Mouse (Mus musculus) kidney, postnatal 10 days (tissue): ENCODE data around the gene Scap.
A peak's percentile ranks its signal among the peaks of the same experiment; 100 is the strongest.
"Not testable (repeated sequence)": the region's sequence is repeated elsewhere in the genome, so short reads cannot be mapped to it uniquely, and the experiment has no call there.

ENCODE experiments used
- DNase-seq: peaks from one replicate; pipeline ENCODE4 v3.0.0; 2021; ENCODE audit warnings: mixed read lengths

Gene Scap

GRCm38 (mm10) chr9:110333135-110333895 is at the start of gene Scap:
Gene Scap, plus strand, starts transcription at chr9:110333288.
- peak; percentile 98 for DNase-seq

- DNase-seq: no peak
Observed at GRCm38 (mm10) chr9:110284075-110284697, 48.9 kb upstream of the Scap start.

- no peak for DNase-seq
Observed at GRCm38 (mm10) chr9:110287321-110287924, 45.7 kb upstream of the Scap start.

GRCm38 (mm10) chr9:110293254-110293718 is 39.8 kb upstream of the Scap start:
- DNase-seq: no peak

DNA sequence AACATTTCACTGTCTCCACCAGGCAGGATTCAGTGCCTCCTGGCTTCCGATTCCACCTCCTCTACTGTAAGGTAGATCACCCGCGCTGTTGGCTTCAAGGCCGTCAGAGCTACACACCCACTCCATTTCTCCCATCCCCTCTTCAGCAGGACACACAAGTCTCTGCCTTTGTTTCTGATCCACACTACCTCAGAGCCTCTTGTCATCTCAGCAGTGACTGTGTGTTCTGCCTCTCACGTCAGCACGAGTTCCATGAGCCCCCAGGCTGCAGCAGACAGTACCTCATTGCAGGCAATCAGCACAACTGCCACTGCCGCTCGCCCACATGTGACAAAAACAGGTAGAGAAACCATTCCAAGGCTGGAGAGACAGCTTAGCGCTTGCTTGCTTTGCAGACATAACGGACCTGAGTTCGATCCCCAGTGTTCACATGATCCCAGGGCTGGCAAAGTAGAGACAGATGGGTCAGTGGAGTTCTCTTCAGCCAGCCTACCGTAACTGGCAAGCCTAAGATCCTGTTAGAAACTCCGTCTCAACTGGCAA is 39.1 kb upstream of the Scap start:
- no peak for DNase-seq

GRCm38 (mm10) chr9:110294786-110295185 is 38.3 kb upstream of the Scap start:
- DNase-seq: no peak

DNA sequence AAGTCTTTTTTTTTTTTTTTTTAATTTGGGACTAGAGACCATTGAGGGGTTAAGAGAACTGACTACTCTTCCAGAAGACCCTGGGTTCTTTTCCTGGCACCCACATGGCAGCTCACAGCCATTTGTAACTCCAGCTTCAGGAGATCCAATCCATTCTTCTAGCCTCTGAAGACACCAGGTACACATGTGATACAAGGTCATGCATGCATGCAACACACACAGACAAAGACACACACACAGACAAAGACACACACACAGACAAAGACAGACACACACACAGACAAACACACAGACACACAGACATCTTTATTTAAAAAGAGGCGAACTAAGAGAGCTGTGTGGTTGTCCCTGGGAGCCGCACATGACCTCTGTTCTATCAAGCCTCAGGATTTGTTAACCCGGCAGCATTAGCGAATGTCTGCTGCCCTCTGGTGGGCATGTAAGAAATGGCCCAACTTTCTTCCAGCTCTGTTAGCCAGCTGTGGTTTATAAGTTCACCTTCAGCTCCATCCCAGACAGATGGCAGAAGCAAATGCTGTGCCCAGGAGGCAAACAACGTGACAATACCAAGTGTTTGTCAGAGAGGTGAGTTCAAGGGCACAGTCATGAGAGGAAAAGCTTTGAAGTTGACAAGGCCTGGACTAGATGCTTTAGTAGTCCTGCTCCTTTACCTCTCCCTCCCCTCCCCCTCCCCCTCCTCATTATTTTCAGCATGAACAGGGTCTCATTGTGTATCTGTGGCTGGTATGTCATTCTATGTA is 36.0 kb upstream of the Scap start:
- DNase-seq: peak; percentile 90

GRCm38 (mm10) chr9:110304516-110304915 is 28.6 kb upstream of the Scap start:
- peak; percentile 36 for DNase-seq

- DNase-seq: peak; percentile 93
Observed at GRCm38 (mm10) chr9:110304969-110305651, 28.0 kb upstream of the Scap start, which contains the start of gene Elp6. Gene Elp6, plus strand, starts transcription at chr9:110305173.

GRCm38 (mm10) chr9:110306371-110306770 is 26.7 kb upstream of the Scap start:
- DNase-seq: no peak

DNA sequence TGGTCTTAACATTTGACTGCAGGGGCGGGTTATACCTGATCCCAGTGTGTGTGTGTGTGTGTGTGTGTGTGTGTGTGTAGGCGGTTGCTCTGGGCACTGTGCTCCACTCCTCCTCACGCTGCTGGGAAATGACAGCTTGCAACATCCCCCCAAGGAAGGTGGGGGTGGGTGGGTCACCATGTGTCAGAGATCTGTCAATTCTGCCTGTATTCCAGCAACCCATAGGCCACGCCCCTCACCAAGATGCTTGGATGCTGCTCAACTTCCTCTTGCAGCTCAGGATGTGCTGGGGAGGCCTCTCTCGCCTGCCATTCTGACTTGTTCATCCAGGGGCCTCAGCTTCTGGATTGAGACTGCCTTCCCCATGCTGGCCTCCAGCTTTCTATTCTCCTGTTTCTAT is 18.4 kb upstream of the Scap start:
- no peak for DNase-seq

DNA sequence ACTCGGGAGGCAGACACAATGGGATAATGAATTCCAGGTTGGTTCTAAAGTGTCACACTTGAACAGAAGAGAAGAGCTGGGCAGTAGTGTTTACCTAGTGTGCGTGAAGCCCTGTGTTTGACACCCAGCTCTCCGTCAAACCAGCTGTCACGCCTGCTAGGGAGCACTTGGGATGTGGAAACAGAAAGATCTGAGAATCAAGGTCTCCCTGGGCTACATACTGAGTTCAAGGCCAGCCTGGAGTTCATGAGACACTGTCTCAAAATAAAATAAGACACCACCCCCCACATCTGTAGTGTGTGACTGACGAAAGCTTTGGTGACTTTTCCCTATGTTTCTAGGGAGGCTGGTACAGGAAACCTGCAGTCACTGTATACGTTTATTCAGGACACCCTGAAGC is 17.7 kb upstream of the Scap start:
- no peak for DNase-seq

GRCm38 (mm10) chr9:110315904-110316303 is 17.2 kb upstream of the Scap start:
- DNase-seq: no peak

GRCm38 (mm10) chr9:110316503-110316902 is 16.6 kb upstream of the Scap start:
- DNase-seq: no peak

DNA sequence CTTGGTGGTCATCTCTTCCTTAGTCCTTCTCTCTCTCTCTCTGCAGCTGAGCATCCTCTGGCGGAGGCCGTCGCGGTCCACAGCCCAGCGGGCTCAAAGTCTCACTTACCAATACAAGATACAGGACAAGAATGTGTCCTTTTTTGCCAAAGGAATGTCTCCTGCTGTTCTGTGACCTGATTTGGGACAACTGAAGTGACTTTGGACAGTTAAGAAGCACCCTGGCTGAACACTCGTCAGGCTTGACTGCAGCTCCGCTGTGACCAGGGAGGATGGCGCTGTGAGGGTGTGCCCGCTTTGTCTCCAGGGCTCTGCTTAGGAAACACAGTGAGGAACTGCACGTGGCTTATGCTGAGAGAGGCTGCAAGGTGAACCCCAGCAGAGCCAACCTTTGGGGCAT is 12.3 kb upstream of the Scap start:
- peak; percentile 36 for DNase-seq

DNA sequence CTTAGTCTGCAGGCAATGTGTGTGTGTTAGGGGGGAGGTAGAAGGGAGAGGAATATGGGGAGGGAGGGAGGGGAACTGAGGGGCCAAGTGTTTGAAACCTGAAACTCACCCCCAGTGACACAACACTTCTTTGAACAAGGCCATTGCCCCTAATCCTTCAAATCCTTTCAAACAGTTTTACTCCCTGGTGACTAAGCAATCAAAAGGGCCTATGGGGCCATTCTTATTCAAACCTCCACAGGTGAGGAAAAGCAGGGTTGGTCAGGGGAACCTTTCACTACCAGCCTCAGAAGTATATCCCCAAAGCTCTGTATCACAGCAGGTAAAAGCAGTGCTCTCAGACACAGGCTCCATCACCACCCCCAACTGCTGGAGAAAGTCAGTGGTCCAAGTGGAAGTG is 10.1 kb upstream of the Scap start:
- DNase-seq: no peak

DNA sequence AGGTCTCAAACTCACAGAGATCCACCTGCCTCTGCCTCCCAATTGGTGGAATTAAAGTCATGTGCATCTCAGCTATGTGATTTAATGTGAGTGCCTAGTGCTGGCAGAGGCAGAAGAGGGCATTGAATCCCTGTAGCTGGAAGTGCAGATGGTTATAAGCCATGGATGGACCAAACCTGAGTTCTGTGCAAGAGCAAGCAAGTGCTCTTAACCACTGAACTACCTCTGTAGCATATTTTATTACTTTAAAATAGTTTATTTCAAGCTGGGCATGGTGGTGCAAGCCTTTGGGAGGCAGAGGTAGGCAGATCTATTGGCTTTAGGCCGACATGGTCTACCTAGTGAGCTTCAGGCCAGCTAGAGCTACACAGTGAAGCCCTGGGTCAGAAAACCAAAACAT is 8.9 kb upstream of the Scap start:
- no peak for DNase-seq

DNA sequence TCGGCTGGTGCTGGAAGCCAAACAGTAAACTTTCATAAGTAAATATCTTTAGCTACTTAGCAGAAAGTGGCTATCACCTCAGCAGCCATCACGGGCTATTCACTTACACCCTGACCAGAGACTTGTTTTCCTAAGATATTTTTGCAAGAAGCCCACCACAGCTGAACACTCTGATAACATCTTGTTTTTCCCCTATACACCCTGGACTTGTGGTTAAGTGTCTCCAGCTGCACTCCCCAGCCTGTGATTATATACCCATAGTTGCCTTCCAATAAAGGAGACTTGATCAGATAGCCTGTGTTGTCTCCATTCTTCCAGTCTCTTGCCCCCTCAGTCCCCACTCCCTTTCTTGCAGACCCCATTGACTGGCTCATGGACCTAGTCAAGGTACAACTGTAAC is 4.9 kb upstream of the Scap start:
- DNase-seq: no peak

- no peak for DNase-seq
Observed at GRCm38 (mm10) chr9:110328946-110329630, 4.0 kb upstream of the Scap start.

DNA sequence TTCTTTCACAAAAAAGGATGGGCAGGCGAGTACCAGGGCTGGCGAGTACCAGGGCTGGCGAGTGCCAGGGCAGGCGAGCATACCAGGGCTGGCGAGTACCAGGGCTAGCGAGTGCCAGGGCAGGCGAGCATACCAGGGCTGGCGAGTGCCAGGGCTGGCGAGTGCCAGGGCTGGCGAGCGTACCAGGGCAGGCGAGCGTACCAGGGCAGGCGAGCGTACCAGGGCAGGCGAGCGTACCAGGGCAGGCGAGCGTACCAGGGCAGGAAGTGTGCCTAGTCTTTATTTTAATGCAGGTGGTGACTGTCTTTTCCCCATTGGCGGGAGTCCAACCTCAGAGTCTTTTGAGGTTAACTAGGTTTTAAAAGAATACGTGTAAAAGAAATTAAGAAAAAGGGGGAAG is 3.4 kb upstream of the Scap start:
- no peak for DNase-seq

- no peak for DNase-seq
Observed at GRCm38 (mm10) chr9:110330341-110330740, 2.7 kb upstream of the Scap start.

DNA sequence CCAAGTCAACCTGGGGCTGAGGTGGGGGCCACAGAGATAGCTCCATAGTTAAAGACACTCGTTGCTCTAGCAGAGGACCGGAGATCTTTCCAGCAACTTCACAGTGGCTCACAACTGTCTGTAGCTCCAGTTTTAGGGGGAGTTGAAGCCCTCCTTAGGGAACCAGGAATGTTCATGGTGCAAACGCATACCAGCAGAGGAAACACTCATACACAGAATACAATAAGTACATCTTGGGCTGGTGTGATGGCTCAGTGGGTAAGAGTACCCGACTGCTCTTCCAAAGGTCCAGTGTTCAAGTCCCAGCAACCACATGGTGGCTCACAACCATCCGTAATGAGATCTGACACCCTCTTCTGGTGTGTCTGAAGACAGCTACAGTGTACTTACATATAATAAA is 2.2 kb upstream of the Scap start:
- DNase-seq: not testable (repeated sequence)
